Mouse (Mus musculus) limb, embryonic 14.5 days (tissue): ENCODE measurements around the gene Aldh3b3. TPM values are rescaled to one million over a fixed set of nuclear protein-coding genes. Genes with fewer than 3 reads are reported as not detected.
A peak's percentile ranks its signal among the peaks of the same experiment; 100 is the strongest.

Experiments
- ATAC-seq: fragments of 200-750 bp; cut with Nextera tagmentation; 2 replicates; pipeline ENCODE4 v1.8.0; 2017; ENCODE audit warnings: low read depth, moderate number of reproducible peaks, moderate TSS enrichment; ENCODE audit not compliant: low FRiP score
- DNase-seq: peaks from one replicate; pipeline ENCODE4 v3.0.0-alpha.2; 2015; ENCODE audit warnings: low spot score
- H3K27ac ChIP-seq: fragments of 300-500 bp; sonication (generic); replicated peaks from 2 replicates; pipeline ENCODE4 v1.5.1; 2014; ENCODE audit warnings: low read depth, mild to moderate bottlenecking, low read length, moderate library complexity, mixed read lengths
- H3K27me3 ChIP-seq: fragments of 300-500 bp; sonication (generic); 2 replicates; pipeline ENCODE4 v1.6.1; 2014; ENCODE audit warnings: low read length, mixed read lengths; ENCODE audit not compliant: control insufficient read depth, insufficient read depth
- H3K36me3 ChIP-seq: fragments of 300-500 bp; sonication (generic); 2 replicates; pipeline ENCODE4 v1.6.1; 2014; ENCODE audit warnings: mild to moderate bottlenecking, low read length, moderate library complexity, mixed read lengths; ENCODE audit not compliant: control insufficient read depth, insufficient read depth
- H3K4me1 ChIP-seq: fragments of 300-500 bp; sonication (generic); 2 replicates; pipeline ENCODE4 v1.6.1; 2014; ENCODE audit warnings: antibody characterized with exemption, low read length, mixed read lengths; ENCODE audit not compliant: control insufficient read depth, insufficient read depth
- H3K4me2 ChIP-seq: fragments of 300-500 bp; sonication (generic); replicated peaks from 2 replicates; pipeline ENCODE4 v1.6.1; 2014; ENCODE audit warnings: low read depth, mild to moderate bottlenecking, low read length, moderate library complexity; ENCODE audit not compliant: severe bottlenecking
- H3K4me3 ChIP-seq: fragments of 300-500 bp; sonication (generic); replicated peaks from 2 replicates; pipeline ENCODE4 v1.5.1; 2014; ENCODE audit warnings: low read length
- H3K9ac ChIP-seq: fragments of 300-500 bp; sonication (generic); 2 replicates; pipeline ENCODE4 v1.6.1; 2014; ENCODE audit warnings: mild to moderate bottlenecking, low read depth, low read length, moderate library complexity; ENCODE audit not compliant: severe bottlenecking
- H3K9me3 ChIP-seq: fragments of 300-500 bp; sonication (generic); 2 replicates; pipeline ENCODE4 v1.6.1; 2016; ENCODE audit warnings: low read length; ENCODE audit not compliant: control insufficient read depth
- POLR2A ChIP-seq: fragments of 200-500 bp; IDR thresholded peaks from 2 replicates; pipeline ENCODE4 v1.8.0; 2012; ENCODE audit warnings: inconsistent platforms, mild to moderate bottlenecking, moderate library complexity, borderline replicate concordance; ENCODE audit not compliant: insufficient read depth, insufficient read length; ENCODE audit errors: extremely low read depth
- WGBS: fragments of 180-500 bp; shearing (Covaris S2); extraction: QIAGEN DNeasy Blood & Tissue Kit; methylation state at CpG from one replicate; pipeline ENCODE4 v1.1.7; 2014; 5-methylcytosine and 5-hydroxymethylcytosine counted together
- polyA plus RNA-seq, 2 experiments: library from polyadenylated mRNA; depleted of rRNA in 1 of 2; stranded (reverse) in 1 of 2; unstranded in 1 of 2; fragments of >200 nt; fragmentation: Nextera tagmentation in 1 of 2; extraction: Ambion mirVana in 1 of 2; gene quantifications; 2 replicates each; pipeline versions ENCODE4 v1.2.1 to v1.2.3; 2012 to 2014

Aldh3b3 gene
- polyA plus RNA-seq, 2 experiments = 0.33 to 0.52 TPM

DNA sequence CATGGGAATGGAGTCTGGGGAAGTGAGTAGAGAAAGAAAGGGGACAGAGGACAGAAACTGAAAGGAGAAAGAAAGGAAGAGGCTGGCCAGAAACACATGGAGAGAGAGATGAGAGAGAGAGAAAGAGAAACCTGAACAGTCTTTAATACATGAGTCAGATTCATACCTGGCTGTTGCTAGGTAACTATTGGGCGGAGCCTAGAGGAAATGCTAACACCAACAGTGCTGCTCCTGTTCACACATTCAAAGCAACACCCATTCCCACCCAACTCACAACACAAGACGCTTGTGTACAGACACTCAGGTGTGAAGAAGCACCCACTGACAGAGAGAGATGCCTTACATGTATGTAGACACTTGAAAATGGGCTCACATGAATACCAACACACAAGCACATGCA, 17.4 kb downstream of the Aldh3b3 start:
- Histone ChIP-seq H3K4me3 (no peak overlapping the region), H3K9ac (no peak overlapping the region), H3K27me3 (no peaks in the 10 kb centered on the region), H3K27ac (no peak overlapping the region), H3K4me2 (no peak overlapping the region), H3K9me3 (no peaks in the 10 kb centered on the region), H3K4me1 (no peaks in the 10 kb centered on the region), H3K36me3 (no peaks in the 10 kb centered on the region)
- ATAC-seq (no peak), DNase-seq (no peak)
- no peak for TF ChIP-seq POLR2A
- 82% methylated on average over 2 of the region's 2 CpGs for WGBS

- H3K27me3 ChIP-seq = no peaks in the 10 kb centered on the region
- WGBS = 17% methylated on average over 4 of the region's 4 CpGs
- no peaks in the 10 kb centered on the region for H3K36me3 ChIP-seq
- no peaks in the 10 kb centered on the region for H3K9me3 ChIP-seq
- peak; percentile 73; the same call in 1 of the 2 replicates for ATAC-seq
- H3K4me1 ChIP-seq = no peaks in the 10 kb centered on the region
- TF ChIP-seq POLR2A = no peak
- H3K4me3 ChIP-seq = no peak overlapping the region
- no peak overlapping the region for H3K9ac ChIP-seq
- no peak overlapping the region for H3K4me2 ChIP-seq
- H3K27ac ChIP-seq = no peak overlapping the region
- DNase-seq = peak; percentile 91
Measured at GRCm38 (mm10) chr19:3980309-3980708, 21.9 kb downstream of the Aldh3b3 start.

GRCm38 (mm10) chr19:3980917-3981316, 22.5 kb downstream of the Aldh3b3 start:
- Histone ChIP-seq H3K27me3 (no peaks in the 10 kb centered on the region), H3K9me3 (no peaks in the 10 kb centered on the region), H3K4me1 (peaks cover under 1% of the 10 kb centered on the region; the same call in 1 of the 2 replicates), H3K36me3 (no peaks in the 10 kb centered on the region), H3K27ac (no peak overlapping the region), H3K4me2 (no peak overlapping the region), H3K9ac (no peak overlapping the region), H3K4me3 (no peak overlapping the region)
- no peak for DNase-seq
- no peak for TF ChIP-seq POLR2A
- WGBS = 70% methylated on average over 9 of the region's 9 CpGs
- no peak for ATAC-seq

DNA sequence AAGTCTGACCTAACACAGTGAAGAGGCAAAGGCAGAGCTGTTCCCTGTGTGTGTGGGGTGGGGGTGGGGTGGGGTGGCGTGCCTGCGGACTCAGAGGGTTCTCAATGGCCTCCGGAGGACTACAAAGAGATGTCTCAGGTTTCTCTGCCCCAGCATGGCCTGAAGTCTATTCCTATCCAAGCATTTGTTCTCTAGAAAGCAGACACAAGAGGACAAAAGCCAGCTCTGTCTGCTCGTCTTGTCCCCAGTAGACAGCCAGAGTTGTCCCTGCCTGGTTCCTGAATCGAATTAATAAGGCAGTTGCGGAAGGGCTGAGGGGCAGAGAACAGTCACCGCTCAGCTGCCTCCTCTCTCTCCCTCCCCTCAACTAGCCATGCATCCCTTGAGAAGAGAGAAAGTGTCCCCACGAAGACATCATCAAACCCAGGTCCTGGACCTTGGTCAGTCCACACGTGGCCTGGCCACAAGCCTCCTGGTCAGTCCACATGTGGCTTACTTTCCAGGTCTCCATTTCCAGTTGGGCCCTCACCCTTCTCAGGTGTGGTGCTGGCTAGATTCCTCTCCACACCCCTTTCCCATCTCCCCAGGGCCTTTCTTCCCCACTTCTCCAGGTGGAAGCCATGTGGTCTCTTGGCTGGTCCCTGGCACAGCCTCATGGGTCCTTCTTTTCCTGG, 25.2 kb downstream of the Aldh3b3 start:
- no peaks in the 10 kb centered on the region for H3K27me3 ChIP-seq
- WGBS = 49% methylated on average over 9 of the region's 9 CpGs
- 0 out of 2 replicates have a peak overlapping the region, but pooled peaks have one; percentile 38 for H3K27ac ChIP-seq

GRCm38 (mm10) chr19:3985261-3985681, 26.8 kb downstream of the Aldh3b3 start:
- no peak for TF ChIP-seq POLR2A
- Histone ChIP-seq H3K9ac (no peak overlapping the region), H3K4me1 (peaks cover 13% of the 10 kb centered on the region), H3K27me3 (no peaks in the 10 kb centered on the region), H3K27ac (no peak overlapping the region), H3K9me3 (peaks cover 4% of the 10 kb centered on the region; the same call in 1 of the 2 replicates), H3K4me2 (no peak overlapping the region), H3K36me3 (no peaks in the 10 kb centered on the region), H3K4me3 (no peak overlapping the region)
- no peak for ATAC-seq
- DNase-seq = no peak
- WGBS = 55% methylated on average over 8 of the region's 8 CpGs

More for the DNA sequence above, 25.2 kb downstream of the Aldh3b3 start:
- no peak for ATAC-seq
- peaks cover 1% of the 10 kb centered on the region; the same call in 1 of the 2 replicates for H3K9me3 ChIP-seq
- no peak for TF ChIP-seq POLR2A
- no peaks in the 10 kb centered on the region for H3K36me3 ChIP-seq
- H3K9ac ChIP-seq = no peak overlapping the region
- H3K4me1 ChIP-seq = peaks cover 13% of the 10 kb centered on the region
- H3K4me2 ChIP-seq = no peak overlapping the region
- no peak overlapping the region for H3K4me3 ChIP-seq
- DNase-seq = no peak
